Mouse (Mus musculus): ENCODE results near the gene Ppbp.

The Ppbp gene

DNA sequence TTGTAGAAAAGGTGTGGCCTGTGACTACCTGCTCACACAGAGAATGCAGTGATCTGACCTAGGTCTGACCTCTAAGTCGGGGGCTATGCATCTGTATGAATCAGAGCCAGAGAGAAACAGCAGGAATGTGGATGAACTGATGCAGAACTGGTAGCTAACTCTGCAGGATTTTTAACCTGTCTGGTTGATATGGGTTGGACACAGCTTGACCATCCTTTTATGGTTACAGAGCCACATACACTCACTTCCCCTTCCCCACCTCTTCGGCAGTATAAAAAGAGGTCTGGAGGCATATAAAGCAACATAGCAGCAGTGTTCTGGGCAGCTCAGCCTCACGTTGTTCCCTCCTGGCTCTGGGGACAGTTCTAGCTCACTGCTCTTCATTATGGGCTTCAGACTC, at the start of gene Ppbp:
Gene Ppbp, plus strand, starts transcription at position 301 of the 400 bp plus-strand sequence.
- DNase-seq (ENCODE audit: low spot score): no peak

DNA sequence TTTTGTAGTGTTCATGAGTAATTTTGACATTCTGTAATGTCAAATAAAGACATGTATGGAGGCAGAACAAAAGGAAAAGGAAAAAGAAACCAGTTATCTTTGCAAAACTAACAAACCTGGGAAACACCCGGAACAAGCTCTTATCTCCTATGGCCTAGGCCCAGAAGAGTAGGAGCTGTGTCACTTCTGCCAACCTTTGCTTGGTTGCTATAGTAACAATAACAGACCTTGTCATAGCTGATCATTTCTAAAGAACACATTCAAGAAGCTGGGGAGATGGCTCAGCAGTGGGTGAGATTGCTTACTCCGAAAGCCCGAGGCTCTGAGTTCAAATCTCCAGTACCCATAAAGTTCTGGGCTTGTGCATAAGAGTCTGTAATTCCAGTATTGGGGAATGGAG, 45.7 kb upstream of the Ppbp start:
- DNase-seq (ENCODE audit: low spot score): no peak

DNA sequence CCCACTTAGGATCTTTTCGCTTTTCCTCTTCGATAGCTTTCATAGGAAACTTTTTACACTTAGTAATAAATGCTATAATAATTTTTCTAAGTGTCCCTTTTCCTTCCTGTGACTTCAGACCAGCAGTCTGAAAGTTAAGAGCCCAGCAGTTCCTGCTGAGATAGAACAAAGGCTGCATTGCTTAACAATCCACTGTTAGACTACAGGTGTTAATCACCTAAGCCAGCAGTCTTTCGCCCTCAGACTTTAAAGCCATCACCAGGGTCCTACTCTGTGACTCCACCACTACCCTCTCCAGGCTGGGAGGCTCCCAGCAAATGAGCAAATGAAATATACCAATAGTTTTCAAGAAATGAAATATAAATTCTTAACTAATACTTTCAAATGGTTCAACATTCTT, 40.1 kb upstream of the Ppbp start:
- DNase-seq (ENCODE audit: low spot score): no peak

DNA sequence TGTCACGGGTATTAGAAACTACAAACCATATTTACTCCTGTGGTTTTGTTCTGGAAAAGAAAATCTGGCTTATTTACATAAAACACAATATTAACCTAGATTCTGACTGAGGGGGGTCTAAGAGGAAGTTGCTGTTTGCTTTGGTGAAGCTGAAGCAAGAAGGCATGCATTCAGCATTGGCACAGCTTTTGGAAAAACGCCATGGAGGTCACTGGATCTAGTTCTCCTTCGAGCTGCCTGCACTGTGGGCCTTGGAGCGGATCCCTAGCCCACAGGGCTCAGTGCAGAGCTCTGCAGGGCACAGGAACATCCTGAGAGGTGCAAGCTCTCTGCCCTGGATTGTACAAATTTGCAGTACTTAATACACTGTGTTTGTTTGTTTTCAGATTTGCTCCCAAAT, 36.8 kb upstream of the Ppbp start:
- no peak for DNase-seq (ENCODE audit: low spot score)

DNA sequence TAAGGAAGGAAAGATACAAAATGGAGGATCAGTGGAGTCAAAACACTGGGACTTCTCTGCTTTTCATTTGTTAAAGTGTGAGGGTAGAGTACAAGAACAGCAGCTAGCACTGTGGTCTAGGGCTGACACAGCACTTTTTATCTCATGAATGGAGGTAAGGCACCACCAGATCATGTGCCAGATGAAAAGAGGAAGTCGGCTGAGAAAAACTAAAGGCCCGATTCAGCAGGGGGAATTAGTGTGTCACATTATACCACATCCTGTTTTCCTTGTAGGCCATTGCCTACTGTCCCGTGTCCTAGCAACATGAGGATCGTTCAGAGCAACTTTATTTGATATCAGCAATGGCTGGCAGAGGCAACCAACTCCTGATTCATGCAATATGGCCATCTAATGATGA, 26.3 kb upstream of the Ppbp start:
- DNase-seq (ENCODE audit: low spot score): no peak

DNA sequence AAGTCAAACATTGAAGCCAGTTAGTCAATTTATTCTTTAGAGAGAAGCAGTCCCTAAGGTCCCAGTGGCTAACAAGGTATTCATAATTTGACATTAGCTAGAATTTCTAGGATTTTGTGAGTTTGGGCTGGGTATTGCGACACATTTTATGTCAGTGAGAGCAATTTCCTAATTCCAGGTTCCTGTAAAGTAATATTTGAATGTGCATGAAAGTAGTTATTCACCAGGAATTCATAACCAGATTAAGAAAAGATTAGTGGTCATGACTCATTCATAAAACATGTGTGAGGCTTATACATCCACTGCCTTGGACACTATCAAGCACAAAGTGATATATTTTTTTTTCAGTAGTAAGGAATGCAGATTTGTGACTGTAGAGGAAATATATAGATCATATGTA, 14.4 kb upstream of the Ppbp start:
- DNase-seq (ENCODE audit: low spot score): no peak

DNA sequence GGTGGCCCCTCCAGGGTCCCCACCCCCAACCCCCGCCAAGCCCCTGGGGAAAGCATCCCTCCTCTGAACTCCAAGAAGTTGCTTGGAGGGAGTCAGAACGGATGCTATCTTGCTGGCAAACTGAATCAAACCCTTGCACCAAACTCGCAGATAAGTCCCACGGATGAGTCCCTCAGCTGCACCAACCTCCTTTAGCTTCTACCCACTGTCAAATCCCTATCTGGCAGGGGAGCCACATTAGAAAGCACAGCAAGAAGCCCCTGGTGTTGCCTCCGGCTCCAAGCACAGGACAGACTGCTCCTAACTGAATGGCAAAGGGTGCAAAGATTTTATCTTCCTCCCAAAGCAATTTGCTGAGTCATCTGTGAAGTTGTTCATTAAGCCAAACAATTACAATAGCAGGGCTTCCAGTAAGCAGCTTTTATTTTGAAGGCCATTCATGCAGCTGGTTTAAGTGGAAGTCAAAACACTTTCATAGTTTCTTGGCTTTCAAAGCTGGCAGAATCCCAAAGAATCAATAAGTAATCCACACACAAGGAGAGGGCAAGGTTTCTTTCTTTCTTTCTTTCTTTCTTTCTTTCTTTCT, 10.2 kb upstream of the Ppbp start:
- peak; percentile 9 for DNase-seq (ENCODE audit: low spot score)

DNA sequence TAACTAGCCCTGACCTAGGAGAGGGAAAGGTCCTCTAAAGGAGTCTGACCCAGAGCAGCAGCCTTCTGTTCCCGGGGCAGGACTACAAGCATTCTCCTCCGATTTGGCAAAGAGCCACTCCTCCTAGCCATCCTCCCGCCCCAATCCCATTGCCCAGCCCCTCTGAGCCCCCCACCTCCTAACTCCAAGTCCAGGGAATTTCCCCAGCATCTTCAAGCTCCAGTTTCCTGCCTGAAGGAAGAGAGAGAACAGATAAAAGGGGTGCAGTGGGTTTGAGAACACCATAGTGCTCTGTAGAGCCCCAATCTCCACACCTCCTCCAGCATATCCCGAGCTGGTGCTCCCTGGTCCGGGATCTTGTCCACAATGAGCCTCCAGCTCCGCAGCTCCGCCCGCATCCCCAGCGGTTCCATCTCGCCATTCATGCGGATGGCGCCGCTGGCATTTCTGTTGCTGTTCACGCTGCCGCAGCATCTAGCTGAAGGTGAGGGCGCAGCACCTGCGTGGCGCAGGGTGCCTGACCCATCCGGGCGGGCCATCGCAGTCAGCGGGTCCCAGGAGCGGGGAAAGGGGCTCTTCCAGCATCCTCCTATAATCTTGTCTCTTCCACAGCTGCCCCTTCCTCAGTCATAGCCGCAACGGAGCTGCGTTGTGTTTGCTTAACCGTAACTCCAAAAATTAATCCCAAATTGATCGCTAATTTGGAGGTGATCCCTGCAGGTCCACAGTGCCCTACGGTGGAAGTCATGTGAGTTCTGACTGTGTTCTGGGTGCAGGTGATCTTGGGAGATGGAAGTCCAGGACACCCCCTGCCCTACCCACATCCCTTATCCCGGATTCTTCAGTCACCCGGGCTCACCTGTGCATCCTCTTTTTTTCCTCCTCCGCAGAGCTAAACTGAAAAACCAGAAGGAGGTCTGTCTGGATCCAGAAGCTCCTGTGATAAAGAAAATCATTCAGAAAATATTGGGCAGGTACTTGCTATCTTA, 8.9 kb upstream of the Ppbp start, which contains the start of gene Cxcl5:
Gene Cxcl5, plus strand, starts transcription at position 284 of the 989 bp plus-strand sequence.
- DNase-seq (ENCODE audit: low spot score): peak; percentile 8

DNA sequence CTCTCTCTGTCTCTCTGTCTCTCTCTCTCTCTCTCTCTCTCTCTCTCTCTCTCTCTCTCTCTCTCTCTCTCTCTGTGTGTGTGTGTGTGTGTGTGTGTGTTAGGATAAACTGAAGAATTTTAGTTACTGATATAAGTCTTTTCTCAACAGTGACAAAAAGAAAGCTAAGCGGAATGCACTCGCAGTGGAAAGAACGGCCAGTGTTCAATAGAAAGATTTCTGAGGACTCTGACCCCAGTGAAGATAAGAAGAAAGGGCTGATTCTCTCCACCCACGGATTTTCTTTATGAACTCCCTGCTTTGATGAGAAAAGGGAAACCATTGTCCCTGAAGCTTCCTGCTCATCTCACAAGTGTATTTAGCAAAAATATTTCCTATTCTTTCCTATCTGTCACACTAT, 8.0 kb upstream of the Ppbp start:
- DNase-seq (ENCODE audit: low spot score): no peak

DNA sequence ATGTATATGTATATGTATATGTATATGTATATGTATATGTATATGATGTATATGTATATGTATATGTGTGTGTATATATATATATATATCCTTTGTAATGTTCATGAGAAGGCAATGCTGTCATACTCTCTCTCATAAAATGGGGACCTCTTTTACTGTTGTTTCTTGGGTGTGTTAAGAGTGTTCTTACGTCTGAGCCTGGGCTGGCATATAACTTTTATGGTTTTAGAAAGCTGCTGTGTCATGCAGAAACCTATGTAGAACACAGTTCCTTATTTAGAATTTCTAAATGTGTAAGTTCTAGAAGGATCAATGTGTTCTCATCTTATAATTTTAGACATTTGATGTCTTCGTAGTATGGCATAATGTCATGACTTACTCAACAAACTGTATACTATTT, 7.5 kb upstream of the Ppbp start:
- no peak for DNase-seq (ENCODE audit: low spot score)

DNA sequence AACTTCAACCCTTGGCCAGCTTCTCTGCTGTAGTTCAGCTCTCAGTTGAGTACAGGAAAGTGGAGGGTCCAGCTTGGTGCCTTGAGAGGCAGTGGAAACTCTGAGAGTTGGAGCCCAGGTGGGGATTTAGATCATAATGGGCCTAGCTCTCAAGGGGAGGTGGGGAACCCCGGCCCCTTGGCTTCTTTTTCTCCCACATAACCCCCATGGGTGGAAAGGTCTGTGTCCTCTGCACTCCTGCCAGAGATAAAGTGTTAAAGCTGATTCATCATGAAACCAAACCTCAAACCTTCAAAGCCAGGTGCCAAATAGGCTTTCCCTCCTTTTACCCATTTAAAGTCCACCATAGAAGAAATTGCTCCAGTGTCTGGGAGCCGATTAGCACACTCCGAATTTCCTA, 6.5 kb upstream of the Ppbp start:
- DNase-seq (ENCODE audit: low spot score): no peak

DNA sequence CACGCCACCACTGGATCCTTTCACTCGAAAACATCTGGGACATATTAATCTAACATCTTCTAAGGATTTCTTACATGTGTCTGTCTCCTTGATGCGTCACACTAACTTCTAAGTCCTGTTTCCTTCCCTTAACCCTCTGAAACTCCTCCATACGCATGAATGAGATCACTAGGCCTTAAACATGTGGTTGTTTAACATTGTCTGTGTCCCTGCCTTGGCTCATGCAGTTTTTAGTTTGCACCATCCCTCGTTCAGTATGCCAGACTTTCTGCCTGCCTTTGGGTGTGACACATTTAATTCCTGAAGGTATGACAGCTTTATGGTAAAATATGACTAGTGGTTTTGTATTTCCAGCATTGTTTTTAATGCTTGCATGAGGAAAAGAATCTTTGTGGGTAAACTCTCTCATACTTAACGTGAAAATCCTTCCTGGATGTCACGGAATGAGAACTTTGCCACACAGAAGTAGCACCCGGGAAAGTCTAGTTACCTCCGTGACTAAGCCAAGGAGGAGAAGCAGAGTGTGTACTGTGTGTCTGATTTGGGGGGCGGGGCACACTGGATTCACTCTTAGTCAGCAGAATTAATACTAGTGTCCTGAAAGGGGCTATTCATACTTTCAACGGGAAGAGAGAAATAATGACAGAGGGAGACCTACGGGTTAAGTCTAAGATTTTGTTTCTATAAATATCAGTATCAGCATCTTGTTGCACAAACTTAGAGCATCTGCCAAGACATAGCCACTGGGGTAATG, 4.2 kb upstream of the Ppbp start:
- DNase-seq (ENCODE audit: low spot score): no peak

DNA sequence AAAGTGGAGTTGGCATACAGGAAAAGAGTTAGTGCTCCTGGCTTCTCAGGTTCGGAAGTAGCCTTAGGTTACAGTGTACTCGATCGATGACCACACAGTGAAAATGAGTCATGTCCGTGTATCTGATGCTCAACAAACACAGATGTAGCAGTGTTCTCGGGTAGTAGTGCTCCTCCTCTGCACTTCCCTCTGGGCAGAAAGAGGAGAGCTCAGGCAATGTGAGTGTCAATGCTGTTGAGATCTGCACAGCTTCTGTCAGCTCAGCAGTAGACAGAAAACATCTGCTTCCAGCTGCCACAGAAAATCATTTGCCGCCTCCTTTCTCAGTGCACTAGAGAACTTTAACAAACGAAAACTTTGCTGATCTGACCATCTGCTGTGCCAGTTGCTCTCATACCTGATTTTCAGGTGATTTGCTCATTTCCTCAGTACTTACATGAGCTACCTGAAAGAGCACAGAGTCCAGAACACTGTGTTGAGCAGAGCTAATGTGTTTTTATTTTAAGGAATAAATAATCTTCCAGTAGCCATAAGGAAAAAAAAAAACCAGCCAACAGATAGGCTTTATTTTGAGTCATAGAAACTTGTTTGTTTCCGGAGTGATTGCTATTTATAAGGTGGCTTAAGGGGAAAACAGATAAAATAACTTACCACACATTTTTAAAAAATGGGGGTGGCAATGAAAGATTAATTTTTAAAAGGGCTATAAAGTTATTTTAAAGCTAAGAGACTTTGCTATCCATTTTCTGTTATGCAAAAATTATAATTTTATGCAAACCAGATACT, 2.3 kb upstream of the Ppbp start:
- DNase-seq (ENCODE audit: low spot score): no peak

DNA sequence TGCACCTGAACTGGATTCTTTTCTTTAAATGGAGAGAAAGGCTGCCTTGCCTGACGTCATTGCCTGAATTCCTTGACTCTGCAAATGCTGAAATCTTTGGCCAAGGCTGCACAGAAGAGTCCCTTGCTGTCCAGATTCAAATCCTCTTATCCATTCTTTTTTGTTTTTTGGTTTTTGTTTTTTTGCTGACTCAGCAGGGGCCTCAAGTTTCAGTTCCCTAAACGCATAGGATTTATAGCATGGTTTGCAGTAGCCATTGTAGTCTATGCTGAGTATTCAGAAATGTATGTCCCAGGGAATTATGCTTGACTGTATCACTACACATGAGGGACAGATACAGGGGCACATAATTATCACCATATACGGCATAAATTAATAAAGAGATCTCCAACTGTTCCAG, 3.1 kb downstream of the Ppbp start:
- no peak for DNase-seq (ENCODE audit: low spot score)

DNA sequence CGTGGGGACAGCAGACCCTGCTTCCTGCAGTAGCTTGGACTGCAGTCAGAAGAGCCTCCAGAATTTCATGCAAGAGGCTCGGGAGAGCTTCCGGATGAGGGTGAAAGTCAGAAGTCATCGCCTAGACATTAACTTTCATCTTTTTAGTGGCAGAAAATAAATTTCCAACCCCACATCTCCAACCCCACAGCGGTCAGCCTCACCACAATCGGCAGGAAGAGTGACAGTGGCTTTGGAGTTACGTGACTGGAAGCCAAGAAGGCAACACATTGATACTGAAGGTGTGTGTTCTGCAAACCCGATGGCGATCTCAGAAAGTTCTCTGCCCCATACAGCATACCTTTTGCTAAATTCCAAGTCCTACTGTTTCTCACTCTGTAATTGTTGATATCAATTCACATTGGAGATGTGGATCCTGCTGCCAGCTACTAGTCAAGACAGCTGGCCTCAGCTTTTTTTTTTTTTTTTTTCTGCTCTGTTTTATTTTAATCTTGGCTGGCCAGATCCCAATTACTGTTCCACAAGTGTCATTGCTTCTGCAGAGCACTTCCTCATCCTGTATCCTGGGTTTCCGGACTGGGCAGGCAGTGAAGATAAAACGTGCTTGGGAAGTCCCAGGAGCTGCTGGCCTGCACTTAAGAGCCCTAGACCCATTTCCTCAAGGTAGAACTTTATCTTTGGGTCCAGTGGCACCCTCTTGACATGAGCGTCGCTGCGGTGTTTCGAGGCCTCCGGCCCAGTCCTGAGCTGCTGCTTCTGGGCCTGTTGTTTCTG, 3.7 kb downstream of the Ppbp start, which contains the start of gene Pf4:
Gene Pf4, plus strand, starts transcription at position 556 of the 774 bp plus-strand sequence.
- no peak for DNase-seq (ENCODE audit: low spot score)

DNA sequence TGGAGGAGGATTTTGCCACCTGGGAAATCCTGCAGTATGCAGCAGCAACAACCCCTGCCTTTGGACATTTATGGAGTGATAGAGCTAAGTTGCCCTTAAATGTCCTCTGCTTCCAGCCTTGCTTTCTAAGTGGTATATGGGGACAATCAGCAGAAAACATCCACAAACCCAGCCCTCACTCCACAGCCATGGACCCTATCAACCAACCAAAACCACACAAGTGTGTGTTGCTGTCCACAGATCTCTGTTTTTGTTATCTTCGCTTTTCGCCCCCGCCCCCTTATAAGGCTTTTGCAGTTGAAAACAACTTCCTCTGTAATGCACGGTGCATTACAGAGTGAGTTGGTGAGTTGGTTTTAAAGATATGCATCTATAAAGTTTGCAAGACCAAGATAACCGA, 7.2 kb downstream of the Ppbp start:
- no peak for DNase-seq (ENCODE audit: low spot score)

DNA sequence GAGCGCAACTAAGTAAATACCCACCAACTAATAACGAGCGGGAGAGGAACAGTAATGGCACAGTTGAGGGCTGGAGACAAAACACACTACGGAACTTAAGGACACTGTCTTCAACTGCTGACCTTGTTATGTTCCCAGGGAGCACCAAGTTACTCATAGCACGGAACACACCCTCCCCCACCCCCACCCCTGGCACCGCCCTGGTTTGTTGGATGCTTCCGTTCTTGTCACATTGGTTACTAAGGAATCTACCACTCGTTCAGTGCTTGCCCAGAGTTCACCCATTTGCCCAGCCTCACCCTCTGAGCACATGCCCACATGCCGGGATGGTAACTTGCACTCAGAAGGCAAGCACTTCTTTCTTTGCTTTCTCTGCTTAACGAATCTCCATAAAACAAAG, 9.3 kb downstream of the Ppbp start:
- DNase-seq (ENCODE audit: low spot score): no peak

DNA sequence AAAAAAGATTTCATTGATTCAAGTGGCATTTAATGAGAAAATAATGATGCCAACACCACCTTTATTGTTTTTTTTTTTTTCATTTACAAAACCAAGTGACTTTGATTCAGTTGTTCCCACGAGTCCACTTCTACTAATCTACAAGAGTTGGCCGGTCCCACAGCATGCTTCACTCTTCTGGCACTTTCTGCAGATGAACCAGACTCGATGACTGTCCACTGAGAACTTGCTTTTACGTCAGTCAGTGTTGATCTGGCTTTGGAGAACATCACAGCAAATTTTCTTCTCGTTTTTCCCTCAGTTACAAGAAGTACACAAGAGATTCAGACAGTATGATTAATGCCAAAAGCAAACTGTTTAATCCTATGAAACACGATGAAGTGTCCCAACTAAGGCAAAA, 10.5 kb downstream of the Ppbp start:
- no peak for DNase-seq (ENCODE audit: low spot score)

DNA sequence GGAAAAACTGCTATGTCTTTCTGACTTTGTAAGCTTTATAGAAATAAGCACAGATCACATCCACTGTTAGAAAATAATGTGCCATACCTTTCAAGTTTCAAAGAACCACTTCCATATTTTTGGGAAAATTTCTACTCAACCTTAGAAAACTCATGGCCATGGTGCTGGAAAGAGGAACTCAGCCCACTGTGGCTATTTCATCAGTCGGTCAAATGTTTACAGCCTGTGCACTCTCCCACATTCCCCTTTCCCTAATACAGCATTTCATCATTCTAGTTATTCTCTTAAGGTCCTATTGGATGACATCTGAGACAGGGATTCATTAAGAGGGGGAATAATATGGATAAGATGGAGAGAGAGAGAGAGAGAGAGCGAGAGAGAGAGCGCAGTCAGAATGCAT, 15.4 kb downstream of the Ppbp start:
- DNase-seq (ENCODE audit: low spot score): no peak

DNA sequence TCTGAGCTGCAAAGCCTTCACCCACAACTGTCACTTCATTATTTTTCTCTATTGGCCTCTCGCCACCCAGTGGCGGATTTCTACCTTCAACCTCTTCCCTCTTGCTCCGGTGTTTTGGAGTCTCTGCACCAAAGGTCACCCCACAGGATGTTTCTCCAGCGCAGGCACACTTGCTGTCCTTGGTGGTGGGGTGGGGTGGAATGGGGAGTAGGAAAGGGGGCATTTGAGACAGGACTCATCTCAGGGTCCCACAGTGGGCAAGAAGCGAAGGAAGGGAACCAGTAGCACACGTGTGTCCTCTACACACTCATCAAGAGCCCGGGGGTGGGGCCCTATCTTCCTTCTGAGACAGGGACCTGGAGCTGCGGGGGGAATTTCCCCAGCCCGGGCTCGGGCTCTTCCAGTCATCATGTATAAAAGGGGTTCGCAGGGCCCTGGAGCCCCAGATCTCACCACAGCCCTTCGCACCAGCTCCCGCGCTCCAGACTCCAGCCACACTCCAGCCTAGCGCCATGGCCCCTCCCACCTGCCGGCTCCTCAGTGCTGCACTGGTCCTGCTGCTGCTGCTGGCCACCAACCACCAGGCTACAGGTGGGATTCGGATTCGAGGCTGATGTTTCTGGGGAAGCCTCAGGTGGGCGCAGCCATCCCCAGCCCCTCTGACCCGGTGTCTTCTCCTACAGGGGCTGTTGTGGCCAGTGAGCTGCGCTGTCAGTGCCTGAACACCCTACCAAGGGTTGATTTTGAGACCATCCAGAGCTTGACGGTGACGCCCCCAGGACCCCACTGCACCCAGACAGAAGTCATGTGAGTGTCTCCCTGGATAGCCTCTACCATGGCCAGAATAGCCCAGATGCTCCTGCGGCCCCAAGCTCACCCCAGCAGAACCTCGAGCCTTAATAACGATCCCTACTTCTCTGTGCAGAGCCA, 17.6 kb downstream of the Ppbp start, which contains the start of gene Cxcl3:
Gene Cxcl3, plus strand, starts transcription at position 445 of the 930 bp plus-strand sequence.
- DNase-seq (ENCODE audit: low spot score): peak; percentile 21
